Mouse (Mus musculus) MEL-GATA-1-ER (cell line): ENCODE measurements at regions not wholly inside any gene's neighbourhood (a gene's known extent, or its start where the extent isn't known, plus 50 kb on each side); places are given as distances from the start of the nearest gene placed in this dataset.

ENCODE experiments used
- DNase-seq: peaks from one replicate; pipeline ENCODE4 v3.0.0-alpha.2; 2012; ENCODE audit warnings: low read depth; ENCODE audit errors: extremely low read depth

DNA sequence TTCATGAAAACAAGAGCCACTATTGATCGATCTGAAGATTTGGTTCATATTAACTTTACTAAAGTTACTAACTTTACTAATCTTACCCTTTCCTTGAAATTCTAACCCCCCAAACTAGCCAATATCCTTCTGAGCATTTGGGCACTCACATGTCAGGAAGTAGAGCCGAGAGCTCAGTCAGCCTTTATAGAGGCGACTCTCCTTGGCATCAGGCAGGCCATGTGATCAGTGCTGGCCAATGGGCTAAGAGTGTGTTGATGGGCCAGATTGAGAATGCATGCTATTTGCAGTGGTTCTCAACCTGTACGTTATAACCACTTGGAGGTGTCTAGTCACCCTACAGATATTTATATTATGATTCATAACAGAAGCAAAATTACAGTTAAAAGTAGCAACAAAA, 69.6 kb upstream of the Slc35b4 start:
- no peak for DNase-seq

GRCm38 (mm10) chr6:34243001-34243400, 66.1 kb upstream of the Slc35b4 start:
- no peak for DNase-seq

DNA sequence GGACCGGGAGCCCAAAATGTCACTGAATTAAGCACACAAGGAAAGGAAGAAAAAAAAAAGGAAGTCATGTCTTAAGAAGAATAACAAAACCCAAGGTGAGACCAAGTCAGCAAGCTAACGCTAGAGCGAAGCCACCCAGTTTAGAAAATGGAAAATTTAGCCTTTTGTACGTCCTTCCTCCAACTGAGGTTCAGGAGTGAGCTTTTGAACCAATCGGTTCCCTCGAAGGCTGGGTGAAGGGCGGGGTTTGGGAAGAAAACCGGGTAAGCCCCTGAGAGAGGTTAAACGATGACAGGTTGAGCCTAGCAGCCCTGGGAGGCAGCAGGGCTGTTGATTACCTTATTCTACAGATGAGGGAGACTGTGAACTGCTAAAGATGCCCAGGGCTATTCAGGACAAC, 65.6 kb upstream of the Slc35b4 start:
- no peak for DNase-seq

GRCm38 (mm10) chr6:34235132-34235531, 58.2 kb upstream of the Slc35b4 start:
- DNase-seq: no peak

DNA sequence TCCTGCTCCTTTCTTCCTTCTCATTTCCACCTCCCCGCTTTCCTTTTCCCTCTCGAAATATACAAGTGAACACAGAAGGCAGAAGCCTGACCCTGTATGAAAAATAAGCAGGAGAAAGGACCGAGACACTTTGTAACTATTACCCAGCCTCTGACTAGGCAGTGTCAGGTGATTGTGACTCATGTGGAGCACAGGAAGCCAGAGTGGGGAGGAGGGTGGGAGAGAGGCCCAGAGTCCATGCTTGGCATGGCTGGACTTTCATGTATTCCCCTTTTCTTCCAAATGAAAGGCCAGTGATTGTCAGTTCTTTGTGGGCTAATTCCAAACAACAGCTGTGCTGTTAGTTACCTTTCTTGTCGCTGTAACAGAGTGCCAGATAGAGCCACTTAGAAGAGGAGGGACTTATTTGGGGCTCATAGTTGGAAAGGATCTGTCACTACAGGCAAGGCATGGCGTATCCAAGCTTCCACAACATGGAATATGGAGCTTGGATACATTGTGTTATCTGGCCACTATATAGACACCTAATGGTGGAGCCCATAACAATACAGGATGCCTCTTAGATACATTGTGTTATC, 57.6 kb upstream of the Slc35b4 start:
- DNase-seq: no peak

DNA sequence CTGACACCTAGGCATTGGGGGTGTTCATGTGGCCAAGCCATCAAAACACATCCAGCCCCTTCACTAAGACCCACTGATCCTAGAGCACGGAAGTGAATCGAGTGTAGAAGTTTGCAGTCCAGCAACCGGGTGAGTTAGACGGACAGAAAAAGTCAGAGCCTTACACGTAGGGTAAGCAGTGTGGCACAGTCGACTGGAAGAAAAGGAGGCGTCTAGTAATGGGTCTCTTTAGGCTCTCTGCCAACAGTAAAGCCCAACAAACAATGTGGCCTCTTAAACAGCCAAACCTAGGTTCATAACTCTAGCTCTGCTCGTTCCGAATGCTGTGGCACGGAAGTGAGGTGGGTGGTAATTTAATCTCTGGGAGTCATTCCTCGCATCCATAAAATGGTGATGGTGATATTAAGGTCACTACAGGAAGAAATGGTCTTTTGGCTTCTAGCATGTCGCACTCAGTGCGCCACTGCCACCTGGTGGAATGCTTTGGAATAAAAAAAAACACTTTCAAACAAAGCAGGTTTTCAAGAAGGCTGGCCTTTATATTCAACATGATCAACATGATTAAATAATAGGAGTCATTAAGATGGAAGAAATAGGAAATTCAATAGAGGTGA, 54.0 kb upstream of the Slc35b4 start:
- DNase-seq: peak; percentile 28

- DNase-seq: no peak
Observed at GRCm38 (mm10) chr6:34227131-34227530, 50.2 kb upstream of the Slc35b4 start.
